Mouse (Mus musculus) layer of hippocampus, adult 9-11 months (tissue): ENCODE results near the gene Fcgr3.

Source experiments
- DNase-seq: peaks from one replicate; pipeline ENCODE4 v3.0.0; 2022

Gene Fcgr3

GRCm38 (mm10) chr1:171005081-171005480 lies 59.7 kb downstream of the Fcgr3 start:
- DNase-seq: no peak
